Mouse (Mus musculus) brain, embryonic 14.5 days (tissue): Measurements from ENCODE around the gene Atp2c1.

ENCODE experiments used
- CTCF ChIP-seq: fragments of 200-500 bp; IDR thresholded peaks from 2 replicates; pipeline ENCODE4 v1.5.1; 2012; ENCODE audit warnings: inconsistent platforms, mild to moderate bottlenecking, moderate library complexity, borderline replicate concordance; ENCODE audit not compliant: insufficient read depth, insufficient read length; ENCODE audit errors: extremely low read depth
- POLR2A ChIP-seq: fragments of 200-500 bp; IDR thresholded peaks from 2 replicates; pipeline ENCODE4 v1.6.1; 2012; ENCODE audit warnings: mild to moderate bottlenecking, inconsistent platforms, borderline replicate concordance; ENCODE audit not compliant: poor library complexity, insufficient read depth, insufficient read length, severe bottlenecking; ENCODE audit errors: extremely low read depth

DNA sequence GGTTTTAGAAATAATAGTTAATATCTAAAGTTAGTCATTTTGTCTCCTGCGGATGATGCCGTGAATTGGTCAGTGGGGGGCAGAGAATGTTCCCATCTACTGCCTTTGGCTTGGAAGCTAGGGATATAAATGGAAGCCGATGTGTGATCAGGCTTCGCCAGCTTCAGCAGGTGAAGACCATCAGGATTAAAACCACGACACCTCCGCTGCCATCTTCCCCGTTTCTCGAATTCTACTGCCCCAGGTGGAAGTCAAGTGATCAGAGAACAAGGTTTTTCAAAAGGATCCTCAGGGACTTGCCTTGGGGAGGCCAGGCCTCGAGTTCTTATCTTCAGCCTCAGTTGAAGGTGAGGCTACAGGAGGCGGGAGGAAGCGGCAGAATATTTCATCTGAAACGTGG, at the start of gene Atp2c1:
- no peak for TF ChIP-seq POLR2A
- no peak for TF ChIP-seq CTCF
